Mouse (Mus musculus) intestine, embryonic 14.5 days (tissue): ENCODE data around the gene Anp32b. TPM values are rescaled to one million over a fixed set of nuclear protein-coding genes. Genes with fewer than 3 reads are reported as not detected.

Experiments used
- ATAC-seq: fragments of 200-750 bp; cut with Nextera tagmentation; replicated peaks from 2 replicates; pipeline ENCODE4 v1.8.0; 2017; ENCODE audit warnings: low read depth, moderate number of reproducible peaks, moderate TSS enrichment, moderate library complexity; ENCODE audit not compliant: low FRiP score, low TSS enrichment
- DNase-seq: peaks from one replicate; pipeline ENCODE4 v3.0.0-alpha.2; 2018; ENCODE audit warnings: low spot score
- H3K27ac ChIP-seq: fragments of 300-500 bp; sonication (generic); 2 replicates; pipeline ENCODE4 v1.5.1; 2014; ENCODE audit warnings: low read depth, mild to moderate bottlenecking, control low read depth
- H3K27me3 ChIP-seq: fragments of 300-500 bp; sonication (generic); replicated peaks from 2 replicates; pipeline ENCODE4 v1.6.1; 2014; ENCODE audit warnings: low read length, control low read depth; ENCODE audit not compliant: control insufficient read depth, insufficient read depth
- H3K36me3 ChIP-seq: fragments of 300-500 bp; sonication (generic); 2 replicates; pipeline ENCODE4 v1.6.1; 2014; ENCODE audit warnings: low read length, control low read depth; ENCODE audit not compliant: control insufficient read depth, insufficient read depth
- H3K4me1 ChIP-seq: fragments of 300-500 bp; sonication (generic); replicated peaks from 2 replicates; pipeline ENCODE4 v1.6.1; 2014; ENCODE audit warnings: low read length, control low read depth, mixed read lengths; ENCODE audit not compliant: control insufficient read depth, insufficient read depth
- H3K4me2 ChIP-seq: fragments of 300-500 bp; sonication (generic); 2 replicates; pipeline ENCODE4 v1.6.1; 2014; ENCODE audit warnings: low read length
- H3K4me3 ChIP-seq: fragments of 300-500 bp; sonication (generic); 2 replicates; pipeline ENCODE4 v1.5.1; 2014; ENCODE audit warnings: low read depth, low read length, control low read depth, mixed read lengths
- H3K9ac ChIP-seq: fragments of 300-500 bp; sonication (generic); 2 replicates; pipeline ENCODE4 v1.6.1; 2014; ENCODE audit warnings: mild to moderate bottlenecking, low read length
- H3K9me3 ChIP-seq: fragments of 300-500 bp; sonication (generic); 2 replicates; pipeline ENCODE4 v1.6.1; 2016; ENCODE audit warnings: low read length, control low read depth; ENCODE audit not compliant: control insufficient read depth
- WGBS: fragments of 180-500 bp; shearing (Covaris S2); extraction: QIAGEN DNeasy Blood & Tissue Kit; methylation state at CpG from one replicate; pipeline ENCODE4 v1.1.7; 2014; 5-methylcytosine and 5-hydroxymethylcytosine counted together
- polyA plus RNA-seq: library from polyadenylated mRNA; unstranded; fragments of >200 nt; fragmentation: Nextera tagmentation; extraction: Ambion mirVana; gene quantifications from 2 replicates; pipeline ENCODE4 v1.2.1, GENCODE M21; 2014

The Anp32b gene
- polyA plus RNA-seq, 1 experiment from 2014 or later, result 261 TPM

DNA sequence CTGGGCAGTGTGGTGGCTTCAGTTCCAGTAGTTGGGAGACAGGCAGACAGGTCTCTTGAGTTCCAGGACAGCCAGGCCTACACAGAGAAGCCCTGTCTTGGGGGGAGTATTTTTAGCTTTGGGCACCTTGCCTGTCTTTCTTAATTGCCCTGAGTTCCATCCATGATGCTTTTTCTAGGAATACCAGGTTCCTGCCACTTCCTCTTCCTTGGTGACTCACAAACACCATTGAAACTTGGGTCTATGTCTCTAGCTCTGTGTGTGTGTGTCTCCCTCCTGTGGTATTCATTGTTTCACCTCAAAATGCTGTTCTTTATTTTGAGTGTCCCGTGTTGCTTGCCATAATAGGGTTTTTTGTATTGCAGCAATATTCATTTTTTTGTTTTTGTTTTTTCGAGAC is 7.7 kb downstream of the Anp32b start:
- no peaks in the 10 kb centered on the region for H3K9me3 ChIP-seq
- no peak for ATAC-seq
- WGBS, result 99% methylated on average over 2 of the region's 2 CpGs
- DNase-seq, result no peak
- H3K4me2 ChIP-seq, result no peak overlapping the region
- H3K4me3 ChIP-seq, result no peak overlapping the region
- no peak overlapping the region for H3K9ac ChIP-seq
- H3K36me3 ChIP-seq, result peaks cover 41% of the 10 kb centered on the region
- H3K27me3 ChIP-seq, result no peaks in the 10 kb centered on the region
- no peak overlapping the region for H3K27ac ChIP-seq
- peaks cover 17% of the 10 kb centered on the region for H3K4me1 ChIP-seq

GRCm38 (mm10) chr4:46463130-46463830 is 12.6 kb downstream of the Anp32b start:
- no peaks in the 10 kb centered on the region for H3K9me3 ChIP-seq
- H3K36me3 ChIP-seq, result peaks cover 84% of the 10 kb centered on the region
- DNase-seq (peak; percentile 65), ATAC-seq (no peak; the same call in 1 of the 2 replicates)
- 87% methylated on average over 7 of the region's 7 CpGs for WGBS
- no peak overlapping the region for H3K9ac ChIP-seq
- no peak overlapping the region for H3K4me3 ChIP-seq
- no peaks in the 10 kb centered on the region for H3K4me1 ChIP-seq
- no peak overlapping the region for H3K4me2 ChIP-seq
- no peaks in the 10 kb centered on the region for H3K27me3 ChIP-seq
- H3K27ac ChIP-seq, result no peak overlapping the region

- 89% methylated on average over 3 of the region's 3 CpGs for WGBS
- Histone ChIP-seq H3K27me3 (no peaks in the 10 kb centered on the region), H3K4me3 (no peak overlapping the region), H3K9ac (no peak overlapping the region), H3K27ac (no peak overlapping the region), H3K4me1 (no peaks in the 10 kb centered on the region), H3K9me3 (no peaks in the 10 kb centered on the region), H3K36me3 (peaks cover 99% of the 10 kb centered on the region), H3K4me2 (no peak overlapping the region)
- DNase-seq (no peak), ATAC-seq (no peak)
Measured at GRCm38 (mm10) chr4:46465740-46466139, 15.0 kb downstream of the Anp32b start.

DNA sequence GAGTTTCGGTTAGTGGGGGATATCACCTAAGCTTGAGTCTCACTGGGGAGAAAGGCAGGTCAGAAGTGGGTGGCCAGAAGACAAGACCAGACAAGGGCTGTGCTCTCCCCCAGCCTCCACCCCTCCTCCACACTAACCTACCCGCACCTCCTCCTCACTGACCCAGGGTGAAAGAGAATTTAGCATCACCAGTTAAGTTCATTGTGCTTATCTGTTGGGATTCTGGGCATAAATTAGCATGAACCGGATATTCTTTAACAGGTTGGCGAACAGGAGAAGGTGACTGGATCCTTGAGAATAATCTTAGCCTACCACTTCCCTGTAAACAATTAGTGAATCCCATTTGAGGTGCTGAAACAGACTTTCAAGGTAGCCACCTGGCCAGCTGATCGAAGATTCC is 24.4 kb downstream of the Anp32b start:
- no peaks in the 10 kb centered on the region for H3K27me3 ChIP-seq
- H3K4me2 ChIP-seq, result no peak overlapping the region
- no peak overlapping the region for H3K4me3 ChIP-seq
- no peaks in the 10 kb centered on the region for H3K4me1 ChIP-seq
- ATAC-seq (no peak), DNase-seq (no peak)
- H3K27ac ChIP-seq, result no peak overlapping the region
- 94% methylated on average over 5 of the region's 5 CpGs for WGBS
- H3K9ac ChIP-seq, result no peak overlapping the region
- H3K9me3 ChIP-seq, result no peaks in the 10 kb centered on the region
- peaks cover 69% of the 10 kb centered on the region for H3K36me3 ChIP-seq

GRCm38 (mm10) chr4:46479081-46479480 is 28.4 kb downstream of the Anp32b start:
- Histone ChIP-seq H3K9me3 (no peaks in the 10 kb centered on the region), H3K4me2 (no peak overlapping the region), H3K4me1 (no peaks in the 10 kb centered on the region), H3K4me3 (no peak overlapping the region), H3K27me3 (no peaks in the 10 kb centered on the region), H3K27ac (no peak overlapping the region), H3K9ac (no peak overlapping the region), H3K36me3 (peaks cover 33% of the 10 kb centered on the region)
- 92% methylated on average over 2 of the region's 2 CpGs for WGBS
- ATAC-seq (no peak), DNase-seq (no peak)

DNA sequence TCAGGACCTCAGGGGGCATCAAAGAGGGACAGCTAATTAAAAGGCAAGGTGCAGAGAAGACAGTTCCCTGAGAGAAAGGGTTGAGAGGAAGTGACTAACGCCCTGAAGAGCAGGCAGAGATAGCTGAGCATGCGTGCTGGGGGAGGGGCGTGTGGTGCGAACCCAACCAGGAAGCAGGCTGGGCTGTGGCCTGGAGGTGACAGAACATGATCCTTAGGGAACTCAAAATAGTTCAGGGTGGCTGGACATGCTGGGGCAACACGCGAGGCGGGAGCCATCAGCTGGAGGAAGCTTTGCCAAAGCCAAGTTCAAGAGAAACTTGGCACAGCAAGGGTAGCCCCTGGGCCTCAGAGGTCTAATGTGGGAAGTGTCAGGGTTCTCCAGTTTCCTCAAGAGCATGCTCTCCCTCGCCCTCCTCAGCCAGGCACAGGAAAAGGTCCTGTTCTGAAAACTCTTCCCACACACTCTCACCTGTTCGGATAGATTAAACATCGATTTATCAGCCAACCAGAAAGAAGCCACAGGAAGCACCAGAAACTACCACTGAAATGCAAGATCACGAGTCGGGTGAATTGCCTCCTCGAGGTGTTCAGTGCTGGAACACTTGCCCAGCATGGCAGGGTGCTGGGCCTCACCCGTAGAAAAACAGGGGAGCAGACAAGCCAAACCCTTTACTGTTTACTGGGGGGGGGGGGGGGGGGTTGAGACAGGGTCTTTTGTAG is 35.2 kb downstream of the Anp32b start:
- Histone ChIP-seq H3K27ac (no peak overlapping the region), H3K4me1 (peaks cover 9% of the 10 kb centered on the region), H3K27me3 (no peaks in the 10 kb centered on the region), H3K9me3 (no peaks in the 10 kb centered on the region), H3K36me3 (no peaks in the 10 kb centered on the region), H3K9ac (no peak overlapping the region), H3K4me2 (no peak overlapping the region), H3K4me3 (no peak overlapping the region)
- WGBS, result 39% methylated on average over 14 of the region's 14 CpGs
- no peak for ATAC-seq
- DNase-seq, result no peak

- no peak for ATAC-seq
- DNase-seq, result no peak
- 87% methylated on average over 5 of the region's 5 CpGs for WGBS
- H3K36me3 ChIP-seq, result no peaks in the 10 kb centered on the region
- H3K27ac ChIP-seq, result no peak overlapping the region
- no peaks in the 10 kb centered on the region for H3K27me3 ChIP-seq
- no peak overlapping the region for H3K4me2 ChIP-seq
- H3K9ac ChIP-seq, result no peak overlapping the region
- H3K9me3 ChIP-seq, result no peaks in the 10 kb centered on the region
- H3K4me3 ChIP-seq, result no peak overlapping the region
- peaks cover 12% of the 10 kb centered on the region for H3K4me1 ChIP-seq
Measured at GRCm38 (mm10) chr4:46487348-46487747, 36.6 kb downstream of the Anp32b start.

DNA sequence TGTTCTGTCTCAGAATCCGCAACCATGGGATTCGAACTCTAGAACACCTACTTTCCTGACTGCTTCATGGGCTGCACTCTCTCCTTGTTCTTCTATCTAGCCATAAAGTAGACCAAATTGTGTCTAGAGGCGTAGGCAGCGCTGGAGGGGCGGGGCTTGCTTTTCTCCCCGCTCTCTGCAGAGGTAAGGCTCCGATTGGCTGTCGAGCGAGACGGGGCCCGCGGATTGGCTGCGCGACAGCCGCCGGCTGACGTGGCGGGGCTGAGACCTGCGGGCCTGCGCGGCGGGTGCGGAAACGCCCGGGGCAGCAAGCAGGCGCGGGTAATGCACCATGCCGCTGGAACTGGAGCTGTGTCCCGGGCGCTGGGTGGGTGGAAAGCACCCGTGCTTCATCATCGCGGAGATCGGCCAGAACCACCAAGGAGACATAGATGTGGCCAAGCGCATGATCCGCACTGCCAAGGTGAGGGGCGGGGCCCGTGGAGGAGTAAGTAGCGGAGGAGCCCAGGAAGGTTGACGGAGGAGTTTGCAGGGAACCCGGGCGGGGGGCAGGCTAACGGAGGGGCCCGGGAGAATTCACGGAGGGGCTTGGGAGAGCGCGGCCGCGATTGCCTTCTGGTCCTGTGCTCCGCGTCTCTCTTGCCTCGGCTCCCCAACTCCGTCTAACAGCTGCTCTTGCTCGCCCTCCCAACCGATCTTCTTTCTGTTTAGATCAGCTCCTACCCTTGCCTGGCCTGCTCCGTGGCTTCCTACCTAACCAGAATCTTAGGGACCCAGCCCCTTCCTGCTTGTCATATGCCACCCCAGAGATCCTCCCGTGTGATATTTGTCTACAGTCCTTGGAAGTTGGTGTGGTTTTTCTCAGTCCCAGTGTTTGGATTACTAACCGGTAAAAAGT is 38.6 kb downstream of the Anp32b start, which contains the start of gene Nans:
Nans (plus strand) TSS at position 221 of the 898 bp plus-strand sequence.
- Histone ChIP-seq H3K9ac (peak within 1 kb of the TSS; percentile 71), H3K9me3 (no peaks in the 10 kb centered on the region), H3K4me3 (peak within 1 kb of the TSS; percentile 75), H3K4me2 (peak within 1 kb of the TSS; percentile 90), H3K27me3 (no peaks in the 10 kb centered on the region), H3K4me1 (peaks cover 12% of the 10 kb centered on the region), H3K36me3 (peaks cover 18% of the 10 kb centered on the region), H3K27ac (peak within 1 kb of the TSS; percentile 66)
- ATAC-seq (peak; percentile 98), DNase-seq (peak; percentile 91)
- under 1% methylated on average over 53 of the region's 58 CpGs for WGBS
